Mouse (Mus musculus): ENCODE measurements around the gene Eps15.

The Eps15 gene

DNA sequence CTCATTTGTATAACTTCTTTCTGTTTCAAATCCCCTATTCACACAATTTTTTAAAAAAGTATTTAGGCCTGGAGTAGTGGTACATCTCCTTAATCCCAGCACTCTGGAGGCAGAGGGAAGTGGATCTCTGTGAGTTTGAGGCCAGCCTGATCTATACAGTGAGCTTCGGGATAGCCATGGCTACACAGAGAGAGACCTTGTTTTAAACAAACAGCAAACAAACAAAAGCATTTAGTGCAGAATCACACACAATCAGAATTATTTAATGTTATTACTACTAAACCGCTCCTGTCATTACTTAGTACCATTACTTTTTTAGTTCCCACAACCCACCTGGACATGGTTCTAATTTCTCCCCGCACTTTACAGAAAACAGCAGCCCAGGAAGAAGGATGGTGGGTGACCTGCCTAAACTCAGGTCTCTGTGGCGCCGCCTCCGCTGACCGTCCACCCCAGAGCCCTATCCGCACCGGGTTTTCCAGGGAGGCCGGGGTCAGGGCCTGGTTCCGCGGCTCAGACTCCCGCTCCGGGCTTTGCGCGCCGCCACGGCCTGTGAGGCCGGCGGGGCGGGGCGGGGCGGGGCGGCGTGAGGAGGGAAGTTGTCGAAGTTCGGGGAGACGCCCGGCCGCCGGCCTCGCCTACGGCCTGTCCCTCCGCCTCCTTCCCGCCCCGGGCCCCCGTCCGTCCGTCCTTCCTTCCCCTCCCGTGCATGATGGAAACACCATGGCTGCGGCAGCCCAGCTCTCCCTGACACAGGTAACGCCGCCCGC is at the start of gene Eps15:
Gene Eps15 (plus strand): TSS at position 580 of the 770 bp plus-strand sequence.
- DNase-seq: peak; percentile 95 to 97

DNA sequence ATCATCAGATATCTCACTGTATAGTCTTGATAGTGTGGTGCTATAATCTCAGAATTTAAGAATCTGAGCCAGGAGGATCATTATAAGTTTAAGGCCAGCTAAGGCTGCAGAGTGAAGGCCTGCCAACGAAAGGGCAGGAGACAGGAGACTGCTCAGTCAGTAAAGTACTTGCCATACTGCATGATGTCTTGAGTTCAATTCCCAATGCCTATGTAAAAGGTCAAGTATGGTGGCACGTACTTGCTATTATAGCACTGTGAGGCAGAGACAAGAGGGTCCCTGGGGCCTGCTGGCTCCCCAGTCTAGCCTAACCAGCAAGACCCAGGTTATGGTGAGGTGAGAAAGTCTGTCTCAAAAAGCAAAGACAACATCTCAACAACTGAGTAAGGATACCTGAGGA is 45.9 kb upstream of the Eps15 start, which contains the start of gene Calr4:
Gene Calr4 (plus strand): TSS at position 301 of the 400 bp plus-strand sequence.
- DNase-seq: no peak

DNA sequence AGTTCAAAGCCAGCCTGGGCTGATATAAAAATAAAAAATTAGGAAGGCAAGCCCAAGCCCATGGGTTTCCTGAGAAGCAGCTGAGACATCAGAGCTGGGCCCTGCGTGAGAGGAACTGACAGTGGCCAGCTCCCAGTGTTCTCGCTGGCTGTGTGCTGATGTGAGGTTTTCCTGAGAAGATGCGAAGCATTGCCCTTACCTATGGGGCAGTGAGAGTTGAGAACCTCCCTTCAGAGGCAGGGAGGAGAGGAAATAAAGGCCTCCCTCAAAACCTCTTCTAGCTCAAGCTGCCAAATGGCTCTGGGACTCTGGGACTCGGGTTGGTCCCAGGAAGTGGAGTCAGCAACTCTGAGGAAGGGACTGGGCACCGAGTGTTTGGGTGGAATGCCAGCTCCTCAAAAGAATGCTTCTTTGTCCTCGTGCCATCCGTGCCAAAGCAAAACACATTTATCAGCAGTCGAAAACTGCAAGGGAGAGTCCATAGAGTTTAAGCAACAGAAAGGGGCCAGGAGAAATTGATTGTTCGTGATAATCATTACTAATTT is 45.2 kb upstream of the Eps15 start:
- DNase-seq: peak; percentile 31 to 52

DNA sequence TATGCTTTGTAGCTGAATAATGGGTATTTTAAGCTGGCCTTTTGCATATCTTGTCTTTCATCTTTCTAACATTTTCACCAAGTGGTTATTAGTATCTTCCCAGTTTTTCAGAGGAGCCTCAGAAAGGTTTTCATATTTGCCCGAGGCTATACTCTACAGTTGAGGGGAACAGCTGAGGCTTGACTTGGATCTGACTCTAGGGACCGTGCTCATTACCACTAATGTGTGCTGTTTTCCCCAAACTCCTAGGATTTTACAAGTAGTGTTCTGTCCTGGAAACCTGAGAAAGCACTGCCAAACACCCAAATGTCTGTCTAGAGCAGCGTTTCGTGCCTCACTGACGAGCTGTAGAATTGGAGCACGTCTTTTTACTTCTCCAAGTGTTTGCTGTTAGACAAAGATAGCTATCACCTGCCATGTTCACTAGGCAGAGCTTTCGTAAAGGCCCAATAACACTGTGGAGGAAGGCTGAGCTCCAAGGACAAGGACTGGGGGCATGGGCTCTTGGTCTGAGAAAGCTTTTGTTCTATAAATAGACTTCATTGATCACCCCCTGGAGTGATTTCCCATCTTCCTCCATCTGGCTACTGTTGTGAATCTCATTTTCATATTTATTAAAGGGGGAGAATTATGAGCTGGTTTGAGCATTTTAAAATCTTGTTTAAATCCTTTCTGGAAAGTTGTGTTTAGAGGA is 43.7 kb upstream of the Eps15 start:
- no peak for DNase-seq

DNA sequence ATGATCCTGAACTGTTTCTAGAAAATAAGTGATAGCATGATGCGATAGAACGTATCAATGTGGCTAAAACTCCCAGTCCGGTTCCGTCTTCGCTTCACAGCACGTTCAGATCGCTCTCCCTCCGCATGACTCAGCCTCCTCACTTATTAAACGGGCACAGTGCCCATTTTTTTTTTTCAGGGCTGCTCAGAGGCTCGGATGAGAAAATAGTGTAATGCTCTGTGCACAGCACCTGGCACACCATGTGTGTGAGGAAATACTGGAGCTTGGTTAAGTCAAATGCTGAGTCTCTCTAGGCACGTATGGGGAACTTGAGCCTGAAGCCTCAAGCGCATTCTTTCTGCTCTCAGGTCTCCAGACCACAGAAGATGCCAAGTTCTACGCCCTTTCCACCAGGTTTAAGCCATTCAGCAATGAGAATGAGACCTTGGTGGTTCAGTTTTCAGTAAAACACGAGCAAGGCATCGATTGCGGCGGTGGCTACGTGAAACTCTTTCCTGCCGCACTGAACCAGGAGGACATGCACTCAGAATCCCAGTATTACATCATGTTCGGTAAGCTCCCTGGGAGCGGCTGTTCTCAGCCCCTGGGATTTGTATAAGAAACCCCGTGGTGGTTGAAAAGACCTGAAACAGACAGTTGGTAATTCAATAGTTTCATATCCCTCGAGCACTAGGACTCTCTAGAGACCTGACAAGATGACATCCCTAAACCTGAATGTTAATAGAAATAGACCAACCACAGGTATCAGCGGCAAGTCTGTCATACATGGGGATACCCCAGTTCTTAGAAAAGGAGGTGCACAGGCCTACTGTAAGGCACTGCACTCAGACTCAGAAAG is 41.4 kb upstream of the Eps15 start:
- DNase-seq: peak; percentile 73

DNA sequence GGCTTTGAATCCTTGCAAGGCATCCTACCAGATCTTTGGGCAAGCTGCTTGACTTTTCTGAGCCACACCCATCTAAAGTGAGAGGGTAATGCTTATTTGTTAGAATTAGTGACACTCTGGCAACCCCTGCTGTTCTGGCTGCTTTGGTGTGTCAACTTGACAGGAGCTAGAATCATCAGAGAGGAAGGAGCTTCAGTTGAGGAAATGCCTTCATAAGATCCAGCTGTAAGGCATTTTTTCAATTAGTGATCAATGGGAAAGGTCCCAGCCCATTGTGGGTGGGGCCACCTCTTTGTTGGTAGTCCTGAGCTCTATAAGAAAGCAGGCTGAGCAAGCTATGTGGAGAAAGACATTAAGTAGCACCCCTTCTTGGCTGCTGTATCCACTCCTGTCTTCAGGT is 38.8 kb upstream of the Eps15 start:
- no peak for DNase-seq

DNA sequence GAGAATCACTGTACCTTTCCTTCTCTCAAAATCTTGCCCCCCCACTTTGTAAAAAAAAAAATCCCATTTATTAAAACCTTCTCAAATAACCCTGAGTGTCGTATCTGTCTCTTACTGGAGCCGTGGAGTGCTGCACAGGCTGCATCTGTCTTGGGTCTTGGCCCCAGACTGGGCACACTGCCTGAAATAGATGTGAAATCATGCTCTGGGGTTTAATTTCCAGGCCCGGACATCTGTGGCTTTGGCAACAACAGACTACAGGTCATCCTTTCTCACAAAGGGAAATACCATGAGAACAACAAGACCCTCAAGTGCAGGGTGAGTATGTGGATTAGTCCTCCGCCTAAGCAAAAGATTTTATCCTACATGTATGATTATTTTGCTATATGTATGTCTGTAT is 38.1 kb upstream of the Eps15 start:
- DNase-seq: peak; percentile 84 to 87

DNA sequence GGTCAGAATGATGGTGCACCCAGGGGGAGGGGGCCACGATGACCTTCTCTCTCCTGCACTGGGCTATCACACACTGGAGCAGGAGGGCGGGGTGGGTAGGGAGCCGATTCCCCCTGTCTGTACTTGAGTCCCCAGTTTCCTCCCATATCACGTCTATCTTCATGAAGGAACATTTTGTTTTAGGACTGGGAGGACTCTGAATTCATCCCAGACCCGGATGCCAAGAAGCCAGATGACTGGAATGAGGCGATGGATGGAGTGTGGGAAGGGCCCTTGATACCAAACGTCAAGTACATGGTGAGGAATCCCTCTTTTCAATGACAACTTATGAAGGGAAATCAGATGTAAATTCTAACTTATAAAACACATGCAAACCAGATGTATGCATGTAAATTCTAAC is 35.6 kb upstream of the Eps15 start:
- no peak for DNase-seq

DNA sequence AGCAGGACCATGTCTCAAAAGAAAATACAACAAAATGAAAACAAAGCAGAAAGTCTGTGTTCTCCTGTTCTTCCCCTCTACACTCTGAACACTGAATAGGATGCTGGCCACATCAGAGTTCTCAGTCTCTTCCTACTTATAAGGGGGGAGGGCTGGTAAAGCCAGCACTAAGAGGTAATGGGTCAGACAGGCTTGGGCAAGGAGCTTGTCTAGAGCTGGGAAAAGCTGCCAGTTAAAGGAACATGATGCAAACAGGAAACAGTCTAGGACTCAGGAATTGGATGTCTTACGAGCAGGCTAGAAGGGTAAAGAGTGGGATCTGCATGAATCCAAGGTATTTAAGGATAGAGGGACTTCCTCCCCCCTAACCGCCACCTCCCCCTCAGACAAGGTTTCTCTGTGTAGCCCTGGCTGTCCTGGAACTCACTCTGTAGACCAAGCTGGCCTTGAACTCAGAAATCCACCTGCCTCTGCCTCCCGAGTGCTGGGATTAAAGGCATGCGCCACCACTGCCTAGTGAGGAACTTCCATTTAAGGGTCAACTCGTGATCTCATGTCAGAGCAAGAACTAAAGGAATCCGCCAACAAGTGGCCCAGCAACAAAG is 35.0 kb upstream of the Eps15 start:
- no peak for DNase-seq

DNA sequence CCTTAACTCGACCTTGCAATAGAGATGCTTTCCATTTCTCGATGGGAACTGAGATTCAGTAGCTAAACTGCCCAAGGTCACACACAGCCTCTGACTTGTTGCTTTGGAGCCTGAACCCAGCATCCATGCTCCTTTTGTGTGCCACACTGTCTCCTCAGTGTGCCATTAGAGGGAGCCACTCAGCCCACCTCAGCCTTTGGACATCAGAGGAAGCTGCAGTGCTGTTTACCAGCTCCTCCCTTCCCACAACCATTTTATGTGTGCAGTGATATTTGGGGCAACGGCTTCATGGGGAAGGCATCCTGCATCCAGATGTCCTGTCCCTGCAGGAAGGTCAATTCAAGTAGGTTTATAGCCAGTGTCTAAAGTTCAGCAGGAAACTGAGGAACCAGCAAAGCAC is 28.5 kb upstream of the Eps15 start:
- DNase-seq: peak; percentile 43 to 46

DNA sequence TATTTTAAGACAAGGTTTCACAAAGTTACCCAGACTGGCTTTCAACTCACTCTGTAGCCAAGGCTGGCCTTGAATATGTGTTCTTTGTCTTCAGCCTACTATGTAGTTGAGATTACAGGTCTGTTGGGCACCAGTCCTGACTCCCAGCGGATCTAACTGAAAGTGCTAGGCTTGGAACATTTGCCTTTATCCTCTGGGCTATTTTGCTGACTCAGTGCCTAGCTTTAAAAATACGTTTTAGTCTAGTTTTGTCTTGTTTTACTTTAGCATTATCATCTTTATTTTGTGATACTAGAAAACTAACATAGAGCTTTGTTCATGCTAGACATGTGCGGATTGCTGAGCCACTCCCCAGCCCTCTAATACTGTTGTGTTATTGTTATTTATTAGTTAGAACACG is 27.9 kb upstream of the Eps15 start:
- DNase-seq: no peak

DNA sequence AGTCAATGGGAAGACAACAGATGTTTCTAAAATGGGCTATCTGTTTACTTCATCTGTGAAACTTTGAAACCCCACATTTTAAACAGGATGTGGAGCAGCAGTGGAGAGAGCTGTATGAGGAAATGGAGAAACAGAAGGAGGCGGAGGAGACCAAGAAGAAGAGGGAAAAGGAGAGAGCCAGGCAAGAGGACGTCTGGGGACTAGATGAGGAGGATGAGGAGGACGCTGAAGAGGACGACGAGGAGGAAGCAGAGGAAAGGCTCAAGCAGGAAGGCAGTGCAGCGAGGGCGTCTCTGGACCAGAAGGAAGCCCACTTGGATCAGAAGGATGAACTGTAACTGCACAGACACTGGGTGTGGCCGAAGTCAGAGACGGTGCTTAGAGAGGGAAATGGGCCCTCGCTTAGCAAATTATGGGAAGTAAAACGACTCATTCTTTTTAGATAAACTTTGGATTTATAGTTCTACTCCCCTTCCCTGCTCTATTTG is 26.4 kb upstream of the Eps15 start:
- DNase-seq: no peak

DNA sequence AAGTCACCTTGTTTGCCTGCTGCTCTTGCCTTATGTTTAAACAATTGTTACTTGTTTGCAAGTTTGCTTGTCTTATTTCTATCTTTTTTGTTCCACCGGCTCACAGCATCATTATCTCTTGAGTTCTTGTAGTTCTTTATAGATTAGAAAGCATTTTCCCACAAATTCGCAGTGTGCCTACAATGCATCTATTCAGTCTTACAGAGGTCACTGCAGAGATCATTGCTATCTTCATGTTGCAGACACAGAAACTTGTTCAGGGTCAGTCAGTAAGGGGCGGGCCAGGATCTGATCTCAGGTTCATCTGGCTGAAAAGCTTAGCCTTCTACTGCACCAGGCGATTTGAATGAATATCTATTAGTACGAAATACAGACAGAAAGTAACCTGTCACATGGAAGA is 25.6 kb upstream of the Eps15 start:
- DNase-seq: no peak

DNA sequence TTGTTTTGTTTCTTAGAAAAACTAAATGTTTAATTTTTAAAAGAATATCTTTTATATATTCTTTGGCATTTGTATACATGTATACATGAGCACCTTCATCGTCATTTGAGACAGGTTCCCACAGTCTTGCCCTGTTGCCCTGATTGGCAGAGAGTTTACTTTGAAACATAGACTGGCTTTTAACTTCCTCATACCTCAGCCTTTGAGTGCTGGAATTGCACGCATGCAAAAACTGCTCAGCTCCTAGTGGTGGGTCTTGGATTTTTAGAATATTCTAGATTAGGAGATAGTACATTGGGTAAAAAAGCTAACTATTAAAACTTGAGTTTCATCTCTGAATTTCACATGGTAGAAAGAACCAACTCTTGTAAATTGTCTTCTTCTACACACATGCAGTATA is 24.7 kb upstream of the Eps15 start:
- DNase-seq: no peak

DNA sequence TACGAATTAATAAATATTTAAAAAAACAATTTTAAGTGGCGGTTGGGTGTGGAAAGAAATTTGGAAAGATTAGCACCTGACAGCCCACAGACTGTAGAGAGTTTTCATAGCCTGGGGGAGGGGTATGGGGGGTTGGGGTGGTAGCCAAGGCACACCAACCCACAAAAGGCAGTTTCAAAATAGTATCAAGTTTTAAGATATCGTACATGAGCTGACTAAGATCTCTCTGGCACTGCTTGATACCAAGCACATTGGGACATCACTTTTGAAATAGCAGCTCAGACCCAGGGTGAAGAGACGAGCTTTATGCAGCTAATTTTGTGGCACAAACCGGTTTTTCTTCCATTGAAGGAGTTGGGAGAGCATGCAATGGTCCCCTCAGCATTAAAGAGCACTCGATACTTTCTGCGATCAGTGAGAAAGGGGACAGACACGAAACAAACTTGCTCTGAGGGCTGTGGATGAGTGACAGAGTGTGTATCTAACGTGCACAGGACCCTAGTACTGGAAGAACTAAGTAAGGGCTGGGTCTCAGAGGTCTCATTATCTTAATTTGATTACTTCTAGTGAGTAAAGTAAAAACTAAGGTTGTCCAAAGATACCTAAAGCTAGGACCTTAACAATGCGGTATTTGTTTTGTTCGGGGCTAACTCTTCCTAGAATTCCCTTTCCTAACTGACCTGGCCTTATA is 24.2 kb upstream of the Eps15 start:
- no peak for DNase-seq

DNA sequence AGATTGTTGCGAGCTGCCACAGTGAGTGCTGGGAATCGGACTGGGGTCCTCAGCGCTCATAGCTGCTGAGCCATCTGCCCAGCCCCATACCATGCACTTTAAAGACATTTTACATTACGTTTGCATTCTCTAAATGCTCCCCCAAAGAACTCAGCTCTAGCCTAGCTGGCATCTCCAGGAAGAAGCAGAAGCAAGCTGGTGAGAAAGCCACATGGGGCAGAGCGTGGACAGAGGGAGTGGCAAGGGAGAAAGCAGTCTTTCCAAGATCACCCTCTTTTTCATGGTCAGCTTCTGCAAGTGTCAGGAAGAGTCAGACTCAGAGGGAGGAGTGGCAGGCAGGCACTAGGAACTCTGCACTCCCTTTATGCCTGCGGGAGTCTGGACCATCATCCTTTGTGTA is 23.3 kb upstream of the Eps15 start:
- no peak for DNase-seq

DNA sequence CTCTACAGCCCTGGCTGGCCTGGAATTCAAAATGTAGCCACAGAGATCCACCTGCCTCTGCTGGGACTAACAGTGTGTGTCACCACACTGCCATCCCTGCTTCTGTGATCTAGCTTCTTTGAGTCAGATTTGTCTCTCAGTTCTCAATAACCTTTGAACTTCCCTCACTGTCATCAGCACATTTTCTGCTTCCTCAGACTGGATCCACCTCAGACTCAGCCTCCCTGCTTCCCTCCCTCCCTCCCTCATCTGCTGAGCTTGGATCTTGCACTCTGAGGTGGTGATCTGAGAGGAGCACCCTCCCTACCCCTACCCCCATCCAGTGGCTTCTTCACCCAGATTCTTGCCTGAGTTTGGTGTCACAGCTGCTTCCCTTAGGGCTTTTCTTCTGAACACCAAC is 22.4 kb upstream of the Eps15 start:
- no peak for DNase-seq

DNA sequence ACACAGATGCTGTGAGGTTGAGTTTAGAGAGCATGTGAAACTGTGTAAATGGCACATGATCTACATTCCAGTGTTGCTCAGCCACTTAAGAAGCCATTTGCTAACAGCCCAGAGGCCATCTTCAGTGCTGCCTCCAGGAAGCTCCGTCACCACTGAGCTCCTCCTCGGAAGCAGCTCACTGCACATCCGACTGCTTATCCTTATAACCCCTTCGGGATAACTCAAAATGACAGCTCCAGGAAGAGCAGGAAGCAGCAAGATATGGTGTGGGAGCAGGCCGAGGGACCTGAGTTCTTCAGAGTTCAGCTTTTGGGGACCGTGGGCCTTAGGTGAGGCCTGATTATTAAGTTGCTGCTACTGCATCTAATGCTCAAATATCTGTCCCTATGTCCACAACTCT is 18.0 kb upstream of the Eps15 start:
- no peak for DNase-seq

DNA sequence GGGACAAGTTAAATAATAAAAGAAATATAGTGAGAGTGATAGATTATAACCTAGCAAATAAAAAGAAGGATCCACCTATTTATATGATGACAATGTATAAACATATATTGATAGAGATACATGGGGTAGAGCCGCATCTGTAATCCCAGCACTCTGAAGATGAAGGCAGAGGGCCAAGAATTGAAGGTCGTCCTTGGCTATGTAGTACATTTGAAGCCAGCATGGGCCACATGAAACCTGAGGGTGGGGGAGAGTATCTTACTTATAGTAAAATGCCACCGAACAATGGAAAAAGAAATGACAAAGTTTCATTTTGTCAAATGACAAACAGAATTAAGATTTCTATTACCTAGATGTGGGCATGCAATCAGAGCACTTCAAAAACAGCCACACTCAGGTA is 14.0 kb upstream of the Eps15 start:
- DNase-seq: no peak

DNA sequence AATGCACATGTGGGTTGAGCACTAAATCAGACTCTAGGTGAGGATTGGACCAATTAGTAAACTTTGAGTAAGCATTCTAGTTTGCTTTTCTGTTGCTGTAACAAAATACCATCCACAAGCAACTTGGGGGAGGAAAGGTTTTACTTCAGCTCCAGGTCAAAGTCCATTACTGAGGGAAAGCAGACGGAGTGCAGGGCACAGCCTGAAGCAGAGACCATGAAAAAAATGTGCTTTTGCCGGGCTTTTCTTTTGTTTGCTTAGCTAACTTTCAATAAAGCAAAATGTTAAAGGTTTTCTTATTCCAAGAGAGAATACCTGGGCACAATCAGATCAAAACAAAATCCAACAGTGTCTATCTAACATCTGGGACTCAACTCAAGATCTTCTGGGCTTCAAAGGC is 13.3 kb upstream of the Eps15 start:
- DNase-seq: no peak

DNA sequence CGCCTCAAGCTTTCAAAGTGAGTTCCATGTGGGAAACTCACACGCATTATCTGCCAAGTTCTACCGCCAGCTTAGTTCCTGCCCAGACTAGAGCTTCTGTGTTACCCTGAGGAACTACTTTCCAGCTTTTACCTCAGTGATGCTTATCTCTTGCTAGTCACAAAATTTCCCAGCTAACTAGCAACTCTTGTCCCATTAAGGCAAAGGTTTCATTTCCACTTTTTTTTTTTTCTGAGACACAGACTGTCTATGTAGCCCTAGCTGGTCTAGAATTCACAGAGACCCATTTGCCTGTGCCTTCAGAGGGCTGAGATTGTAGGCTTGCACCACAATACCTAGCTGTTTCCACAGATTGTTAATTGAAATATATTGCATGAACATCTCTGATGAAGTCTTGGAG is 12.6 kb upstream of the Eps15 start:
- no peak for DNase-seq

DNA sequence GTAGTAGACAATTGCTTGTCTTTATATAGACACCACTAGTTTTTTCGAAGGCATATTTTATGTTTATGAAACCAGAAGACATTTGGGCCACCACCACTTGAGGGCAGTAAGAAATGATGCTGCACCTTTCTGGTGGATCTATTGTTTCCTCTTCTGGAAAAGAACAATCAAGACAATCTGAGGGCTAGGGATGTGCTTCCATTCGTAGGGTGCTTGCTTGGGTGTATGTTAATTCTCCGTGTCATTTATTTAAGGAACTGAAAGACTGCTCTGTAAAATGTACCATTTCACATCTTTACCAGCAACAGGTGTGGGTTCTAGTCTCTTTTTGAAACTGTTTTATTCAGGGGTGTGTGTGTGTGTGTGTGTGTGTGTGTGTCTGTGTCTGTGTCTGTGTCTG is 11.2 kb upstream of the Eps15 start:
- DNase-seq: no peak

All from cerebellum, postnatal 10 days (tissue).